Mouse (Mus musculus) small intestine, adult 2 months (tissue): ENCODE measurements around the gene Ell2.

Source experiments
- CTCF ChIP-seq: fragments of 200-500 bp; IDR thresholded peaks from 2 replicates; pipeline ENCODE4 v1.5.1; 2012; ENCODE audit warnings: low read depth, mild to moderate bottlenecking, control low read depth, inconsistent platforms, low read length, moderate library complexity, mixed read lengths; ENCODE audit not compliant: insufficient replicate concordance, insufficient read length; ENCODE audit errors: extremely low read depth
- POLR2A ChIP-seq: fragments of 200-500 bp; IDR thresholded peaks from 2 replicates; pipeline ENCODE4 v1.6.1; 2012; ENCODE audit warnings: low read depth, mild to moderate bottlenecking, control low read depth, inconsistent platforms, low read length, moderate library complexity

DNA sequence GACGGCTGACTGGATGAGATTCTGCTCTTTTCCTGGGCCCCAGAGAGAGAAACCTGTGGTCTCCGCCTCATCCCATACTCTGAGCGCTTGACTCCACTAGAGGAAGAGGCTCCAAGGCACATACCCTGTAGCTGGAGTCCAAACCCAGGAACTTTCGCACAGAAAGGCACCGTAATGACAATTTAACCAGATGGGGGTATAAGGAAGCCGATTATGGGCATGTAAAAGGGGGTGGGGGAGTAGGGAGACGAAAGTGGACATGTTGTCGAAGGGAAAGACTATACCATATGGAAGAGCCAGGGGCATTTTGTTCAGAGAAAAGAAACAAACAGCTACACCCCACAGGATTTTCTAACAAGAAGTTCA is 2.1 kb downstream of the Ell2 start:
- no peak for TF ChIP-seq POLR2A
- no peak for TF ChIP-seq CTCF
